Mouse (Mus musculus) lung, adult 2 months (tissue): ENCODE results near the gene Gm49387.

ENCODE experiments used
- CTCF ChIP-seq: fragments of 200-500 bp; IDR thresholded peaks from 2 replicates; pipeline ENCODE4 v1.5.1; 2011; ENCODE audit warnings: mild to moderate bottlenecking, low read length, control low read depth; ENCODE audit not compliant: insufficient read depth
- POLR2A ChIP-seq: fragments of 200-500 bp; IDR thresholded peaks from 2 replicates; pipeline ENCODE4 v1.6.1; 2011; ENCODE audit warnings: low read depth, mild to moderate bottlenecking, control low read depth, low read length, borderline replicate concordance; ENCODE audit errors: extremely low read depth

- no peak for TF ChIP-seq CTCF
- no peak for TF ChIP-seq POLR2A
Measured at GRCm38 (mm10) chr14:31530847-31531246, 109.8 kb downstream of the Gm49387 start.
